Mouse (Mus musculus): ENCODE measurements around the gene Klhl25.

DNA sequence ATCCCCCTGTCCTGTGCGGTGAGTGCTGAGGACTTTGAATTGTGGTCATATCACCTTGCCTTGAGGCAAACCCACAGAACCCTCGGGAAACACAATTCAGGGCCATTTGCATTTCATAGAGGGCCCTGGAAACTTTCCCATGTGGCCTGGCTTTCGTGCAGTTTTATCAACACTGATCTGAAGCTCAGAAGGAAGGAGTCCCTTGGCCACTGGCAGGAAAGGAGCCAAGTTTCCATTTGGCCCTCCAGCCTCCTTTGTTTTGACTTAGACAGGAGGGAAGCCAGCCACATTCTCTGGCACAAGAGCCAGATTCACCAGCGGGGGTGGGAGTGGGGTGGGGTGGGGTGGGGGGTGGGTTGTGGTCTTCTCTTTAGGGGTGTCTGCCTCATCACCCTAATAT lies 41.4 kb upstream of the Klhl25 start:
- TF ChIP-seq POLR2A (IDR thresholded peaks at IDR 0.05; ENCODE audit: low read depth, low read length) (no peak), CTCF (IDR thresholded peaks at IDR 0.05; ENCODE audit: borderline replicate concordance, insufficient read depth, low read length) (no peak)

All from embryonic fibroblast, embryonic 13.5 days (primary cell).